Mouse (Mus musculus): ENCODE measurements around the gene 1700056E22Rik. TPM values are rescaled to one million over a fixed set of nuclear protein-coding genes. Genes with fewer than 3 reads are reported as not detected.

Gene 1700056E22Rik
- polyA plus RNA-seq, 1 experiment from 2014 or later: 1.7 TPM

DNA sequence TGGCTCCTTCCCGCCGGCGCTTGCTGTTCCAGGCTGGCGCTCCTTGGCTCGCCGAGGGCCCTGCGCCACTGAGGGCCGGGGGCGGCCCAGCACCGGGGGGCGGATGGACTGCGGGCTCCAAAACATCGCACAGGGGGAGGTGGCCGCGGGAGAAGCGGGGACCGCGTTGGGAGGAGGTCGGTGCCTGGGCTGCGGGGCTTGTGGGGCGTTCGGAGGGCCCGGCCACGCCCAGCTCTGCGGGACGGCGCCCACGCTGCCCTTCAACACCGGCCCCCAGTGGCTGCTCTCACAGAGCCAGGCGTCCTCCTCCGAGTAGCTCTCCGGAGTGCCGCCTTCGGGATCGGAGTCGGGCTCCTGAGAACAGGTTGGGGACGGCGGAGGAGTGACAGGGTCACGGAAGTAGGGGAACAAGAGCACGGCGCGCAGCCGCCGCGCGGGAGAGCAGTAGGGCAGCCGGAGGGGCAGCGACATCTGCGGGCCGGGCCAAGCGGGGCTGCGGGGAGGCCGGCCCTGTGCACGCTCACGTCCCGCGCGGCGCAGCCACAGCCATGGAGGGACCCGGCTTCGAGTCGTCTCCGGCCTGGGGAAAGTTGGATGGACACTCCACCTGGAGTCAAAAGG, 601 bp downstream of the 1700056E22Rik start:
- H3K36me3 ChIP-seq: peaks cover 15% of the 10 kb centered on the region; the same call in 1 of the 2 replicates
- peak overlapping the region; percentile 76 for H3K4me3 ChIP-seq
- peaks cover 9% of the 10 kb centered on the region; the same call in 1 of the 2 replicates for H3K27me3 ChIP-seq
- peaks cover 32% of the 10 kb centered on the region for H3K4me1 ChIP-seq
- no peaks in the 10 kb centered on the region for H3K9me3 ChIP-seq
- peak overlapping the region; percentile 82 for H3K4me2 ChIP-seq (replicated peaks)
- H3K27ac ChIP-seq (replicated peaks): peak overlapping the region; percentile 98
- under 1% methylated on average over 63 of the region's 63 CpGs for WGBS
- peak; percentile 74 for ATAC-seq (ENCODE audit: low FRiP score, low read depth)
- peak overlapping the region; percentile 90 for H3K9ac ChIP-seq (replicated peaks)

DNA sequence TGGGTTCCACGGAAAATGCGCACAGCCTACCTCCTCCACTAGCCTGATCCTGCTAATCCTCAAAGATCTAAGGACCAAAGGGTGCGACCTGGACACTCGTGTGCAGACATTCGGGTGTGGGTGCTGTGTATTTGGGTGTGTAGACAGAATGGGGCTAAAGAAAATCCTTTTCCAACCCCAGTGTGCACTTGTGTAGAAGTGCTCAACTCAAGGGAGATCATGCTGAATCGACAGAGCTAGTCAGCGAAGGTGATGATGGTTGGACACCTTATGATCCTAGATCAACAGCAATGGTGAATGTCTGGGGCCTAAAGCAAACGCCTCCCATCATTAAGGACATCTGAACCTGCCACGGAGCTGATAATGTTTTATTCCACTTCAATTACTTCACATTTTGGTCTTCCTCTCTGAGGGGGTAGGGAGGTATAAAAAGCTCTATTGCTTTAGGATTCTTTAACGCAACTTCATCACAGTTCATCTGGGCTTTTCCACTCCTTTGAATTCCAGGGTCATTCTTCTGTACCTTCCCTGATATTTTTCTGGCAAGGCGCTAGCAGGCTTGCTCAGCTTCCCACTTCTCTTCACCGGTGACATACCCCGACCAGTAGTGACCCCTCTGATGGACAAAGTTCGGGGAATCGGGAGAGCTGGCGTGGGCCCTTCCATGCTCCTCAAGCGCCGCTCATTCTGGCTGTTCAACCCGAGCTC, 1.3 kb downstream of the 1700056E22Rik start:
- peaks cover 10% of the 10 kb centered on the region; the same call in 1 of the 2 replicates for H3K36me3 ChIP-seq
- H3K4me1 ChIP-seq: peaks cover 30% of the 10 kb centered on the region
- H3K4me2 ChIP-seq (replicated peaks): peak overlapping the region; percentile 82
- WGBS: 20% methylated on average over 19 of the region's 19 CpGs
- no peaks in the 10 kb centered on the region for H3K9me3 ChIP-seq
- H3K27ac ChIP-seq (replicated peaks): peak overlapping the region; percentile 98
- peaks cover 9% of the 10 kb centered on the region; the same call in 1 of the 2 replicates for H3K27me3 ChIP-seq
- peak overlapping the region; percentile 76 for H3K4me3 ChIP-seq
- no peak for ATAC-seq (ENCODE audit: low FRiP score, low read depth)
- H3K9ac ChIP-seq (replicated peaks): peak overlapping the region; percentile 90

GRCm38 (mm10) chr1:184030070-184030802, 3.9 kb downstream of the 1700056E22Rik start:
- WGBS: 90% methylated on average over 8 of the region's 8 CpGs
- Histone ChIP-seq H3K27ac (replicated peaks) (no peak overlapping the region), H3K9ac (replicated peaks) (no peak overlapping the region), H3K36me3 (no peaks in the 10 kb centered on the region), H3K4me1 (peaks cover 10% of the 10 kb centered on the region), H3K4me2 (replicated peaks) (no peak overlapping the region), H3K4me3 (no peak overlapping the region), H3K9me3 (no peaks in the 10 kb centered on the region), H3K27me3 (peaks cover 9% of the 10 kb centered on the region; the same call in 1 of the 2 replicates)
- ATAC-seq (ENCODE audit: low FRiP score, low read depth): no peak

DNA sequence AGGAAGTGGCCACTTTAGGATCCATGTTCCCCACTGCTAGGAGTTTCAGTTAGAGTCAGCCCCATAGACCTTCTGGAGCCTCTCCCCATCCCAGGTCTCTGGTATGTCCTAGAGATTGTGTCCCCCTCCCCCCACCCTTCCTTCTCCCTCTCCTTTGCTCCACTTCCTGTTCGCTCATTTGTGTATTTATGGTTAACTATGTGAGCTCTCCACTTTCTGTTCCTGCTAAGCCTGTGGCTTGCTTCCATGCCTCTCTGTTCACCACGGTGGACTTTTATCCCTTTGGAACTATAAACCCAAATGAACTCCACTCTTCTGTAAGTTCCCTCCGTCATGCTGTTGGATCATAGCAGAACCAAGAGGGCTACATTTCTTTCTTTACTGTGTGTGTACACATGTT, 7.1 kb downstream of the 1700056E22Rik start:
- no peaks in the 10 kb centered on the region for H3K9me3 ChIP-seq
- H3K27me3 ChIP-seq: peaks cover 9% of the 10 kb centered on the region; the same call in 1 of the 2 replicates
- 88% methylated on average over 3 of the region's 3 CpGs for WGBS
- H3K27ac ChIP-seq (replicated peaks): no peak overlapping the region
- no peak overlapping the region for H3K4me2 ChIP-seq (replicated peaks)
- no peak overlapping the region for H3K4me3 ChIP-seq
- H3K36me3 ChIP-seq: no peaks in the 10 kb centered on the region
- ATAC-seq (ENCODE audit: low FRiP score, low read depth): no peak
- no peaks in the 10 kb centered on the region; the same call in 1 of the 2 replicates for H3K4me1 ChIP-seq
- H3K9ac ChIP-seq (replicated peaks): no peak overlapping the region

DNA sequence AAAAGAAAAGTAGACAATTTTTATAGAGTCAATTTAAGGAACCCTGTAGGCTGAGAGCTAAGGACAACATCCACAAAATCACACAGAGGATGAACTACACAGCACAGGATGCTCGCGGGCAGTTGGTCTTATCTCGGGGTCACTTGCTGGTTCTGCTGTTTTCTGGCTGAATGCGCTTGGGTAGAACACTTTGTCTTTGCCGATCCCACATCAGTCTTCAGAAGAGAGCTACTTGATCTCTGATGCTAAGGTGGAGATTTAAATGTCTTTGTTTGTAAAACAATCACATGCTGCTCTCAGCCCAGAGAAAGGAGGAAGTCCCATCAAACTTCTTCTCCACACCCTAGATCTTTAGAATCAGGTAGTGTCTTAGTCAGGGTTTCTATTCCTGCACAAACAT, 9.0 kb downstream of the 1700056E22Rik start:
- 89% methylated on average over 5 of the region's 5 CpGs for WGBS

GRCm38 (mm10) chr1:184024631-184025030, 9.5 kb downstream of the 1700056E22Rik start:
- no peak overlapping the region for H3K9ac ChIP-seq (replicated peaks)
- WGBS: 83% methylated on average over 2 of the region's 2 CpGs
- no peaks in the 10 kb centered on the region for H3K9me3 ChIP-seq
- no peaks in the 10 kb centered on the region; the same call in 1 of the 2 replicates for H3K4me1 ChIP-seq
- no peak overlapping the region for H3K27ac ChIP-seq (replicated peaks)
- ATAC-seq (ENCODE audit: low FRiP score, low read depth): no peak
- H3K4me3 ChIP-seq: no peak overlapping the region
- no peaks in the 10 kb centered on the region for H3K36me3 ChIP-seq
- H3K4me2 ChIP-seq (replicated peaks): no peak overlapping the region
- H3K27me3 ChIP-seq: no peaks in the 10 kb centered on the region

More for the DNA sequence above, 9.0 kb downstream of the 1700056E22Rik start:
- no peak overlapping the region for H3K9ac ChIP-seq (replicated peaks)
- no peak overlapping the region for H3K4me2 ChIP-seq (replicated peaks)
- no peaks in the 10 kb centered on the region for H3K27me3 ChIP-seq
- no peaks in the 10 kb centered on the region for H3K36me3 ChIP-seq
- no peak overlapping the region for H3K27ac ChIP-seq (replicated peaks)
- no peak overlapping the region for H3K4me3 ChIP-seq
- H3K9me3 ChIP-seq: no peaks in the 10 kb centered on the region
- H3K4me1 ChIP-seq: no peaks in the 10 kb centered on the region; the same call in 1 of the 2 replicates
- no peak for ATAC-seq (ENCODE audit: low FRiP score, low read depth)

DNA sequence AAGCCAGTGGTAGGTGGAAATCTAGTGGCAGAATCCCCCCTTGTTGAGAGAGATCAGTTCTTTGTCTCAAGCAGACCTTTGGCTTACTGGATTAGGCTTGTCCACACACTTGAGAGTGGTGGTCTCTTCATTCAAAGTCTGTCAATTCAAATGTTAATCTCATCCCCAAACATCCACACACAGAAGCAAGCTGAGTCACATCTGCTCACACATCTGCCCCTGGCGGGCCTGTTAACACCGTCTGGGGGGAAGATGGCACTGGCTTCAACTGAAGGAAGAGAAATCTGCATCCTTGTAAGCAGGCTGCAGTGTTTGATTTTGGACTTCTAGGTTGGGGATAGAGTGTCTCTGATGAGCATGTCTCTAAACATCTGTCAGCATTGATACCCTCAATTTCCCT, 10.1 kb downstream of the 1700056E22Rik start:
- Histone ChIP-seq H3K9me3 (no peaks in the 10 kb centered on the region), H3K4me1 (peaks cover 5% of the 10 kb centered on the region; the same call in 1 of the 2 replicates), H3K4me2 (replicated peaks) (no peak overlapping the region), H3K9ac (replicated peaks) (no peak overlapping the region), H3K4me3 (no peak overlapping the region), H3K36me3 (no peaks in the 10 kb centered on the region), H3K27ac (replicated peaks) (no peak overlapping the region), H3K27me3 (no peaks in the 10 kb centered on the region)
- no peak for ATAC-seq (ENCODE audit: low FRiP score, low read depth)
- 28% methylated on average over 2 of the region's 2 CpGs for WGBS

DNA sequence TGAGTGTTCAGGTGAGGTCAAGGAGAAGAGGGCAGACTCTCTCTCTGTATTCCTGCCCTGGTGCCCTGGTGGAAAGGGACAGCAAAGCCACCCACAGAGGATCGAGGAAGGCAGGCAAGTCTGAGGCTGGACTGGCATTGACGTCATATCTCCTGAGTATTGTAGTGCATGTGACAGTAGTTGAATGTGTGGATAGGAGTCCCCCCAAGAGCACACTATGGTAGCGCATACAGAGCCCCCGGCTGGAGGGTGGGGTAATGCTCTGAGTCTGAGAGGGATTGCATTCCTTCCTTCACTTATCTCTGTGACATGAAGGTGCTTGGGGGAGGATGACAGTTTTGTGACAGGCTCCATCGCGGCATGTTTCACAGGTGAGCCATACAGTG, 14.4 kb downstream of the 1700056E22Rik start:
- Histone ChIP-seq H3K9ac (replicated peaks) (no peak overlapping the region), H3K36me3 (no peaks in the 10 kb centered on the region), H3K27me3 (no peaks in the 10 kb centered on the region), H3K4me3 (no peak overlapping the region), H3K4me1 (peaks cover 5% of the 10 kb centered on the region; the same call in 1 of the 2 replicates), H3K4me2 (replicated peaks) (no peak overlapping the region), H3K9me3 (no peaks in the 10 kb centered on the region), H3K27ac (replicated peaks) (no peak overlapping the region)
- ATAC-seq (ENCODE audit: low FRiP score, low read depth): 0 out of 2 replicates have a peak, but pooled peaks have one; percentile 38
- 44% methylated on average over 6 of the region's 6 CpGs for WGBS

DNA sequence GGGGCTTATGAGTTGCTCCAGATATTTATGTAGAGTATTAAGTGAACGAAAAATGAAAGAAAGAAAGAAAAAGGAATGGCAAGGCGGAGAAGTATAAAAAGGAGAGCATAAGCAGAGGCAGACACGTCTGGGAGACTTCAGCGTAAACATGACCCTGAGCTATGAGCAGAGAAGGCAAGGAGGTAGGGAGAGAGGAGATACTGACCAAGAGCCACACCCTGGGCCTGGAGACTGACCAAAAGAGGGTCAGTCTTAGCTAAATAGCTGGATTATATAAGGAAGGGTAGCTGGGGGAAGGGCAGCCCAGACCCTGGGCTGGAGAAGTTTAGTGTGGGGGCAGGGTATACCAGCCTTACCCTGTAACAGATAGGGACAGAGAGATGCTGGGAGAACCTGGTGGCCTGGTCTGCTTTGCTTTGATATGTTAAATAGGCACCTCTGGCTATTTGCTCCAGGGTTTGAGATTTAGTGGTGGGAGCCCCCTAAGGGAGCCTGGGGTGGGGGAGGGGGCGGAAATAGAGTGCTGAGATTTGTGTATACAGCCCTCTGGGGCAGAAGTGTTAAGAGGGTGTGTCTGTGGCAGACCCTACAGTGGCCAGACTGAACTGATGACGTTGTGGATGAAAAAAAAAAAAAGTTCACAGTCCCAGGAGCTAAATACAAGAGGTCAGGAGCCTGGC, 14.9 kb downstream of the 1700056E22Rik start:
- Histone ChIP-seq H3K27me3 (no peaks in the 10 kb centered on the region), H3K4me3 (no peak overlapping the region), H3K4me2 (replicated peaks) (no peak overlapping the region), H3K4me1 (peaks cover 5% of the 10 kb centered on the region; the same call in 1 of the 2 replicates), H3K9ac (replicated peaks) (no peak overlapping the region), H3K36me3 (no peaks in the 10 kb centered on the region), H3K27ac (replicated peaks) (no peak overlapping the region), H3K9me3 (no peaks in the 10 kb centered on the region)
- ATAC-seq (ENCODE audit: low FRiP score, low read depth): 0 out of 2 replicates have a peak, but pooled peaks have one; percentile 38
- 51% methylated on average over 6 of the region's 6 CpGs for WGBS

- H3K27ac ChIP-seq (replicated peaks): no peak overlapping the region
- H3K4me3 ChIP-seq: no peak overlapping the region
- H3K9me3 ChIP-seq: no peaks in the 10 kb centered on the region
- no peaks in the 10 kb centered on the region for H3K27me3 ChIP-seq
- H3K4me1 ChIP-seq: peaks cover 5% of the 10 kb centered on the region; the same call in 1 of the 2 replicates
- no peaks in the 10 kb centered on the region for H3K36me3 ChIP-seq
- H3K9ac ChIP-seq (replicated peaks): no peak overlapping the region
- no peak overlapping the region for H3K4me2 ChIP-seq (replicated peaks)
- WGBS: 90% methylated on average over 2 of the region's 2 CpGs
- ATAC-seq (ENCODE audit: low FRiP score, low read depth): no peak
Measured at GRCm38 (mm10) chr1:184017606-184018005, 16.5 kb downstream of the 1700056E22Rik start.

DNA sequence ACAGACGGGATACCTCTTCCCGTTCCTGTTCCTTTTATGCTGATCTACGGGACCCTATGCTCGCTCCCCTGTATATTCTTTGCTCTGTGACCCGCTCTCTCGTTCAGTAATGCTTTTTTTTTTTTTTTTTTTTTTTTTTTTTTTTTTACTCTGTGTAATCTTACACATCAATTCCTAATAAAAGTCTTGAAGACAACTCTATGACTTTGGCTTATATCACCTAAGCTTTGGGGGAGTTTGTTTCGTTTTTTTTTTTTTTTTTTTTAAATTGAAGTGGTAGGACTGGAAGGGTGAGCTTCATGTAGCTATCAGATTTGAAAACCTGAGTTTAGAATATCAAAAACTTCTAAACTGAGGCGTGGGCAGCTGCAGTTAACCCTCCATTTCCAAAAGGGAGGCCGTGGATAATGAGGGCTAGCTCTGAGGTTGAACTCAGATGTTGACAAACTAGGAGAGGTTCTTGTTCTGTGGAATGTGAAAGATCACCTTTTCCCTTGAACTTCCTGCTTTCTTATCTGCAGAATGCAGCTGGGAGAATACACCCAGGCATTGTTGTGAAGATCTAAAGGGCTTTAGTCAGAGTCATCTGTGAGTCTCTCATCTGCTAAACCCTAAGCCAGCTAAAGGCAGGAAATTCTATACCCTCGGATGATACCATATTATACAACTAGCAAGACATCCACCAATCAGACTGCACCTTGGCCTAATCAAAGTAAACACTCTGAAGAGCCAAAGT, 17.9 kb downstream of the 1700056E22Rik start:
- no peak for ATAC-seq (ENCODE audit: low FRiP score, low read depth)
- H3K9ac ChIP-seq (replicated peaks): no peak overlapping the region
- H3K4me3 ChIP-seq: no peak overlapping the region
- no peaks in the 10 kb centered on the region for H3K36me3 ChIP-seq
- no peaks in the 10 kb centered on the region for H3K9me3 ChIP-seq
- H3K27me3 ChIP-seq: no peaks in the 10 kb centered on the region
- H3K27ac ChIP-seq (replicated peaks): no peak overlapping the region
- WGBS: 79% methylated on average over 10 of the region's 10 CpGs
- H3K4me1 ChIP-seq: peaks cover 5% of the 10 kb centered on the region; the same call in 1 of the 2 replicates
- no peak overlapping the region for H3K4me2 ChIP-seq (replicated peaks)
